ENCODE assay signal across 26 mouse cellular contexts in genomic region chr6:39369631-39370030, GRCm38 (mm10).
"Had no signal": no experiment of that assay in that cellular context is flagged by ENCODE, and none has a peak within 500 bp of the region (broad histone marks: within the 10 kb centered on the region; RNA-seq: fewer than 3 reads in every experiment).

No protein-coding gene starts in this region.

- H3K27me3 ChIP-seq: heart, embryonic 13.5 days; heart, embryonic 15.5 days; hindbrain, embryonic 12.5 days; kidney, embryonic 15.5 days; limb, embryonic 13.5 days; limb, embryonic 15.5 days had no signal

- H3K27ac ChIP-seq: heart, adult 2 months; heart, embryonic 13.5 days; heart, embryonic 15.5 days; hindbrain, embryonic 12.5 days; hindbrain, embryonic 14.5 days; hindbrain, postnatal 0 days; kidney, embryonic 15.5 days; kidney, postnatal 0 days; limb, embryonic 13.5 days; limb, embryonic 15.5 days; liver, embryonic 12.5 days had no signal

- H3K4me3 ChIP-seq: heart, adult 2 months; heart, embryonic 13.5 days; heart, embryonic 15.5 days; hindbrain, embryonic 12.5 days; kidney, embryonic 15.5 days; limb, embryonic 13.5 days; limb, embryonic 15.5 days; liver, embryonic 12.5 days had no signal

- H3K4me2 ChIP-seq: heart, embryonic 11.5 days; heart, embryonic 13.5 days; heart, embryonic 15.5 days; hindbrain, embryonic 12.5 days; hindbrain, embryonic 14.5 days; kidney, embryonic 15.5 days; limb, embryonic 13.5 days; limb, embryonic 15.5 days; liver, embryonic 12.5 days had no signal

- ATAC-seq: hindbrain, postnatal 0 days; intestine, embryonic 16.5 days; liver, embryonic 12.5 days had no signal

- H3K9ac ChIP-seq: heart, embryonic 13.5 days; heart, embryonic 15.5 days; hindbrain, embryonic 12.5 days; hindbrain, embryonic 14.5 days; kidney, embryonic 15.5 days; limb, embryonic 13.5 days; limb, embryonic 15.5 days; liver, embryonic 12.5 days had no signal

- DNase-seq: gastrocnemius, postnatal 14 days; gastrocnemius, postnatal 36 days; heart, adult 11 months; heart, adult 2 months; heart, postnatal 14 days; heart, postnatal 36 days; kidney, adult 11 months; kidney, adult 2 months; kidney, adult 9 months; kidney, postnatal 14 days; kidney, postnatal 36 days; layer of hippocampus, adult 9-11 months; layer of hippocampus, postnatal 36 days; left cerebral cortex, postnatal 4 days had no signal

- H3K9me3 ChIP-seq: heart, embryonic 13.5 days; heart, embryonic 15.5 days; kidney, embryonic 15.5 days; limb, embryonic 13.5 days; limb, embryonic 15.5 days; liver, embryonic 12.5 days had no signal
